ENCODE assay signal across 8 mouse cellular contexts in the genomic region with DNA sequence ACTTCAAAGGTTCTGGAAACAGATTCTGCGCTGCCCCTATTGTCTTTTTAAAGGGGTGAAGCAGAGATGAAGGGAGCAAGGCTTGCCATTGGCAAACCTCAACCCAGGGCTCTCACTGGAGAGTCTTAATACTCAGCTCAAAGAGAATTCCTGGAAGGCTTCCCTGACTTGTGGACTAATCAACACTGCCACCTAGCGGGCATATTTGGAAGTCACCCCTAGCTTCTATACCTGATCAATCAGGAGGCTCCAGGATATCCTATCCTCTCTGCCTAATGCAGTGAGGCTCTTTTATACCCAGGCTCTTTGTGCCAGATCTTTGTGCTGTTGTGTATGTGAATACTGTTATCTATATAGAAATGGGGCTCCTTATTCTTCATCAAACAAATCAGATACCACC. TPM values are rescaled to one million over a fixed set of nuclear protein-coding genes. Genes with fewer than 3 reads are reported as not detected.
DNase-seq lines count a peak whose midpoint lies in the region; ATAC-seq lines count a peak whose summit lies in the region.
"Had no signal": no experiment of that assay in that cellular context is flagged by ENCODE, and none has a peak within 500 bp of the region (broad histone marks: within the 10 kb centered on the region; RNA-seq: fewer than 3 reads in every experiment).

No protein-coding gene starts in this region.

- H3K4me1 ChIP-seq in midbrain, embryonic 10.5 days, result no peaks in the 10 kb centered on the region

- H3K27ac ChIP-seq in midbrain, embryonic 10.5 days (replicated peaks), result no peak overlapping the region

- no peak overlapping the region for H3K4me3 ChIP-seq in midbrain, embryonic 10.5 days
- H3K4me3 ChIP-seq: myocyte had no signal

- H3K27me3 ChIP-seq in midbrain, embryonic 10.5 days (ENCODE audit: low read depth, poor library complexity, severe bottlenecking), result no peaks in the 10 kb centered on the region

- H3K36me3 ChIP-seq in midbrain, embryonic 10.5 days, result no peaks in the 10 kb centered on the region

- peak; percentile 66 to 94 for DNase-seq in adrenal gland, adult (ENCODE audit: inconsistent age in 2 of 2, low spot score in 1 of 2)
- peak; percentile 85 to 90 for DNase-seq in cerebellum, postnatal 25 days
- DNase-seq in gastrocnemius, adult 18-20 months (ENCODE audit: low spot score), result peak; percentile 73
- peak; percentile 43 to 79 for DNase-seq in left cerebral cortex, adult 8-10 months (ENCODE audit: low spot score in 2 of 2)
- peak; percentile 71 for DNase-seq in midbrain, embryonic 10.5 days (ENCODE audit: low spot score)
- DNase-seq in right cerebral cortex, postnatal 36 days (ENCODE audit: low spot score in 2 of 2), result peak; percentile 64 to 69

- ATAC-seq in inflammation-experienced regulatory T-cells, adult 6 months, result peak; percentile 44

- 1% methylated on average over 2 of the region's 2 CpGs for WGBS in midbrain, embryonic 10.5 days

- no peaks in the 10 kb centered on the region for H3K9me3 ChIP-seq in midbrain, embryonic 10.5 days (replicated peaks)

RNA-seq across cellular contexts. Expression of gene Mocs1, which starts 28.0 kb away (rescaled TPM):
- 10 to 100 TPM; 16.5 to 16.9 TPM for total RNA-seq in gastrocnemius, adult 18-20 months (2021)
- 10 to 100 TPM in 1 of 3 experiments, 1 to 10 TPM in 2; 9.1 to 14.6 (median 9.5) TPM for polyA plus RNA-seq in inflammation-experienced regulatory T-cells, adult 6 months (2017; shearing (Covaris generic))
- total RNA-seq in left cerebral cortex, adult 8-10 months (2022), result 10 to 100 TPM; 11.7 to 20.4 (median 16.0) TPM
- 4.9 and 5.2 TPM in 2 replicates for polyA plus RNA-seq in midbrain, embryonic 10.5 days (2016; fragmentation: Nextera tagmentation; extraction: Ambion mirVana)
